Mouse (Mus musculus): ENCODE results near the gene Nck2.

GRCm38 (mm10) chr1:43503676-43504075 is 59.3 kb downstream of the Nck2 start:
- TF ChIP-seq CTCF (conservative IDR thresholded peaks at IDR 0.05; ENCODE audit: insufficient read depth, insufficient read length, low read depth, low read length), result no peak
- no peak for TF ChIP-seq POLR2A (IDR thresholded peaks at IDR 0.05; ENCODE audit: low read depth, low read length)

Measured in kidney, adult 2 months (tissue).